Mouse (Mus musculus) CD8-positive naive resting alpha-beta T cell, adult 2 months (primary cell): ENCODE data around the gene Atp2b2.
A peak's percentile ranks its signal among the peaks of the same experiment; 100 is the strongest.

ENCODE experiments used
- DNase-seq, 2 experiments: peaks; one replicate each; pipeline ENCODE4 v3.0.0; 2022; ENCODE audit warnings: low read depth in 2 of 2, low spot score in 2 of 2

Atp2b2 gene

GRCm38 (mm10) chr6:113801233-113801632, 241.2 kb downstream of the Atp2b2 start:
- no peak for DNase-seq

GRCm38 (mm10) chr6:113799915-113800314, 242.5 kb downstream of the Atp2b2 start:
- DNase-seq: no peak

- DNase-seq: no peak
Observed at GRCm38 (mm10) chr6:113799349-113799748, 243.1 kb downstream of the Atp2b2 start.

GRCm38 (mm10) chr6:113798921-113799320, 243.5 kb downstream of the Atp2b2 start:
- no peak for DNase-seq

GRCm38 (mm10) chr6:113795241-113795702, 247.1 kb downstream of the Atp2b2 start:
- no peak for DNase-seq

- no peak for DNase-seq
Observed at GRCm38 (mm10) chr6:113792368-113792767, 250.0 kb downstream of the Atp2b2 start.

GRCm38 (mm10) chr6:113791012-113791411, 251.4 kb downstream of the Atp2b2 start:
- DNase-seq: no peak

GRCm38 (mm10) chr6:113787459-113787968, 254.9 kb downstream of the Atp2b2 start:
- DNase-seq: no peak

- no peak for DNase-seq
Observed at GRCm38 (mm10) chr6:113785658-113786057, 256.8 kb downstream of the Atp2b2 start.

- DNase-seq: no peak
Observed at GRCm38 (mm10) chr6:113778229-113778753, 264.1 kb downstream of the Atp2b2 start.

- DNase-seq: no peak
Observed at GRCm38 (mm10) chr6:113768804-113769203, 273.6 kb downstream of the Atp2b2 start.

- peak in 1 of 2 experiments; percentile 36 for DNase-seq
Observed at GRCm38 (mm10) chr6:113761644-113762043, 280.8 kb downstream of the Atp2b2 start.

GRCm38 (mm10) chr6:113749119-113749685, 293.2 kb downstream of the Atp2b2 start:
- DNase-seq: peak in 1 of 2 experiments; percentile 16

- no peak for DNase-seq
Observed at GRCm38 (mm10) chr6:113748351-113748750, 294.1 kb downstream of the Atp2b2 start.

GRCm38 (mm10) chr6:113747284-113747683, 295.1 kb downstream of the Atp2b2 start:
- no peak for DNase-seq

- no peak for DNase-seq
Observed at GRCm38 (mm10) chr6:113745117-113745516, 297.3 kb downstream of the Atp2b2 start.

GRCm38 (mm10) chr6:113743111-113743510, 299.3 kb downstream of the Atp2b2 start:
- DNase-seq: no peak

- DNase-seq: no peak
Observed at GRCm38 (mm10) chr6:113742321-113742720, 300.1 kb downstream of the Atp2b2 start.

GRCm38 (mm10) chr6:113741425-113741824, 301.0 kb downstream of the Atp2b2 start:
- DNase-seq: no peak

GRCm38 (mm10) chr6:113740236-113741217, 301.9 kb downstream of the Atp2b2 start, which contains the start of gene Sec13:
Gene Sec13 (minus strand): TSS chr6:113740743.
- DNase-seq: peak; percentile 80 to 84

GRCm38 (mm10) chr6:113737318-113738046, 304.9 kb downstream of the Atp2b2 start:
- no peak for DNase-seq
